In the genomic region with DNA sequence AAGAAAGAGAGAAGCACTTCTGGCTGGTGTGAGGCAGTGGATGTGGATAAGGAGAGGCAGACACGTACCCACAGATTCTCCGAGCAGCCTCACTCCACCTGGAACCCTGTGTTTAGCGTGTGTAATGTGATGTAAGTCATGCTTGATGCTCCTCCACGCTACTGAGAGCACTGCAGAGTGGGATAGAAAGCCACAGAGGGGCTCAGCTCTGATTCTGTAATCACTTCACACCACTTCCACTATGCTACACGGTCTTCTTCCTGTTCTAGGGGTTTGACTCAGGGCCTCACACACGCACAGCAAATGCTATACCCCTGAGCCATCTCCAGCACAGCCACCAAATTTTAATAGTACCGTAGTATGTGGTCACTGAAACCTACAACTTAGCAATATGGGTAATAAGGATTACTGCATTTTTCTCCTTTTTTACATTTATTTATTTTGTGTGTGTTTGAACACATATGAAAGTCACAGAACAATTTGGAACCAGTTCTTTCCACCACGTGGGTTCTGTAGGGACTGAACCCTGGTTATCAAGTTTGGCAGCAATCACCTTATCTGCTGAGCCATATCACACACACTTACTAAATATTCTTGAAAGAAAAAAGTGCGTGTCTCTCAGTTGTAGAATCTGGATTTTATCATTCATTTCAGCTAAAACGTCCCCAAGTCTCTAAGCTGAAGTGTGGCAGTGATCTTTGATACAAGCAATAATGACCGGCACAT, we compare ENCODE assay signal across 1 mouse cellular context.
TF ChIP-seq lines count a peak whose summit lies in the region.

No protein-coding gene starts in this region.

TF ChIP-seq in CH12.LX, 34 proteins besides CTCF, POLR2A, EP300 and RAD21:
- TF ChIP-seq ZNF384 (IDR thresholded peaks at IDR 0.05; ENCODE audit: low read depth, low read length) (no peak), ZC3H11A (IDR thresholded peaks at IDR 0.05; ENCODE audit: low read depth, low read length) (no peak), ZMIZ1 (IDR thresholded peaks at IDR 0.05; ENCODE audit: low read depth, low read length) (0 out of 2 replicates have a peak, but pooled peaks have one; percentile 55), E2F4 (IDR thresholded peaks at IDR 0.05; ENCODE audit: insufficient replicate concordance, low read depth, low read length) (no peak), MEF2A (IDR thresholded peaks at IDR 0.05; ENCODE audit: borderline replicate concordance, low read depth, low read length) (0 out of 2 replicates have a peak, but pooled peaks have one; percentile 42), NRF1 (IDR thresholded peaks at IDR 0.05; ENCODE audit: low read depth, low read length) (0 out of 2 replicates have a peak, but pooled peaks have one; percentile 10), NELFE (IDR thresholded peaks at IDR 0.05; ENCODE audit: low read depth, low read length) (no peak), TBP (conservative IDR thresholded peaks at IDR 0.05; ENCODE audit: low read depth, low read length) (0 out of 2 replicates have a peak, but pooled peaks have one; percentile 8), MYC (IDR thresholded peaks at IDR 0.05; ENCODE audit: low read depth, low read length) (peak; percentile 45; the same call in 1 of the 2 replicates), SIN3A (IDR thresholded peaks at IDR 0.05; ENCODE audit: low read length) (no peak), MXI1 (IDR thresholded peaks at IDR 0.05; ENCODE audit: low read depth, low read length) (peak; percentile 48; the same call in 1 of the 2 replicates), RCOR1 (conservative IDR thresholded peaks at IDR 0.05; ENCODE audit: low read depth, low read length) (no peak), MAX (IDR thresholded peaks at IDR 0.05; ENCODE audit: low read length) (peak; percentile 50; the same call in 1 of the 2 replicates)
TF ChIP-seq in CH12.LX: peak in this region for 7.
